Mouse (Mus musculus): ENCODE measurements around the gene Pou2f1.

DNA sequence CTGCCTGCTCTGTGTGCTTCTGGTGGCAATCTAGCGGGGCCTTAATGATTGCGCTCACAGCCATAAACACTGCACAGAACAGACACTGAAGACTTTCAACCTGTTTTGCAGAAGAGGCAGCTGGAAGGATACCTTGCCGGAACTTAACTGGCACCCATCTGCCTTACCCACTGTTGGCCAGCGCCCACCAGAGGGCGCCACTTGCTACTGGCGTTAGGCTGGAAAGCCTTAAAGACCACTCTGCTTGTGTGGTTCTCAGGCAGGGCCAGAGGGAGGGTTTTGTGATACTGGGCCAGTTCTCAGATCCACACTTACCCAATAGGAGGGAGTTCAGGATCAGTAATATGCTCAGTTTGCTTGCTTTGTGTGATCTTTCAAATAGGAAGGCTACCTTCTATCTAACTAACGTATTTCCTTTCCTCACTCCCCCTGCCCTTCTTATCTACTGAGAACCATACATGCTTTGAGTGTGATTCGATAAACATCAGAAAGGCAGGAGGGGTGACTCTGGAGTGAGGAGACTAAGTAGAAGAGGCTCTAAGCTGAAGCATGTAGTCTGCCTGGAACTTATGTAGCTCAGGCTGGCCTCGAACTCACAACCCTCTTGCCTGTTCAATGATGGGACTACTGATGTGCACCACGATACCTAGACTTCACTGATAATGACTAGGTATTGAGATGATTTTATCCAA, 148.6 kb downstream of the Pou2f1 start:
- TF ChIP-seq CTCF (IDR thresholded peaks at IDR 0.05; ENCODE audit: borderline replicate concordance, insufficient read depth, low read depth, low read length) (peak; percentile 84), POLR2A (IDR thresholded peaks at IDR 0.05; ENCODE audit: borderline replicate concordance, insufficient read depth, low read length) (no peak)

All from cerebellum, adult 2 months (tissue).